Mouse (Mus musculus) E14TG2a.4 (cell line): ENCODE measurements around the gene Trp73.

Source experiments
- CTCF ChIP-seq: conservative IDR thresholded peaks from 2 replicates; pipeline ENCODE4 v1.5.1; 2014; ENCODE audit warnings: low read length
- NANOG ChIP-seq: IDR thresholded peaks from 2 replicates; pipeline ENCODE4 v1.6.1; 2014; ENCODE audit warnings: borderline replicate concordance, low read length, mixed read lengths

- no peak for TF ChIP-seq CTCF
- TF ChIP-seq NANOG, result no peak
Measured at GRCm38 (mm10) chr4:154022407-154022806, 117.6 kb downstream of the Trp73 start.
